Mouse (Mus musculus) forebrain, embryonic 12.5 days (tissue): ENCODE data around the gene Hcst. TPM values are rescaled to one million over a fixed set of nuclear protein-coding genes. Genes with fewer than 3 reads are reported as not detected.
A peak's percentile ranks its signal among the peaks of the same experiment; 100 is the strongest.

Experiments used
- ATAC-seq: fragments of 200-750 bp; cut with Nextera tagmentation; 2 replicates; pipeline ENCODE4 v1.8.0; 2017; ENCODE audit warnings: moderate TSS enrichment; ENCODE audit not compliant: low FRiP score
- H3K27ac ChIP-seq: fragments of 300-500 bp; sonication (generic); 2 replicates; pipeline ENCODE4 v1.5.1; 2016; ENCODE audit warnings: mild to moderate bottlenecking
- H3K27me3 ChIP-seq: fragments of 300-500 bp; sonication (generic); 2 replicates; pipeline ENCODE4 v1.6.1; 2016; ENCODE audit warnings: mild to moderate bottlenecking
- H3K36me3 ChIP-seq: fragments of 300-500 bp; sonication (generic); replicated peaks from 2 replicates; pipeline ENCODE4 v1.6.1; 2016; ENCODE audit warnings: mild to moderate bottlenecking
- H3K4me1 ChIP-seq: fragments of 300-500 bp; sonication (generic); 2 replicates; pipeline ENCODE4 v1.6.1; 2016
- H3K4me2 ChIP-seq: fragments of 300-500 bp; sonication (generic); 2 replicates; pipeline ENCODE4 v1.6.1; 2016; ENCODE audit warnings: mild to moderate bottlenecking, moderate library complexity
- H3K4me3 ChIP-seq: fragments of 300-500 bp; sonication (generic); replicated peaks from 2 replicates; pipeline ENCODE4 v1.5.1; 2016; ENCODE audit warnings: mild to moderate bottlenecking
- H3K9ac ChIP-seq: fragments of 300-500 bp; sonication (generic); 2 replicates; pipeline ENCODE4 v1.6.1; 2016; ENCODE audit warnings: mild to moderate bottlenecking
- H3K9me3 ChIP-seq: fragments of 300-500 bp; sonication (generic); 2 replicates; pipeline ENCODE4 v1.6.1; 2016
- WGBS: fragments of 180-500 bp; shearing (Covaris S2); methylation state at CpG from one replicate; pipeline ENCODE4 v1.1.7; 2016; 5-methylcytosine and 5-hydroxymethylcytosine counted together
- polyA plus RNA-seq: library from polyadenylated mRNA; unstranded; fragments of >200 nt; fragmentation: Nextera tagmentation; extraction: Ambion mirVana; gene quantifications from 2 replicates; pipeline ENCODE4 v1.2.1, GENCODE M21; 2016

The Hcst gene
- not detected in 2 replicates for polyA plus RNA-seq

- no peaks in the 10 kb centered on the region for H3K36me3 ChIP-seq
- H3K27ac ChIP-seq = no peak within 1 kb of the TSS
- no peak within 1 kb of the TSS for H3K9ac ChIP-seq
- WGBS = 77% methylated on average over 10 of the region's 10 CpGs
- H3K4me3 ChIP-seq = no peak within 1 kb of the TSS
- H3K4me2 ChIP-seq = no peak within 1 kb of the TSS
- H3K4me1 ChIP-seq = peaks cover 19% of the 10 kb centered on the region
- peaks cover 29% of the 10 kb centered on the region for H3K27me3 ChIP-seq
- H3K9me3 ChIP-seq = no peaks in the 10 kb centered on the region
- no peak for ATAC-seq
These were observed at the start of gene Hcst for GRCm38 (mm10) chr7:30419561-30420499. Gene Hcst, minus strand, starts transcription at chr7:30419854.

- no peak overlapping the region for H3K4me3 ChIP-seq
These were observed 45.2 kb upstream of the Hcst start for GRCm38 (mm10) chr7:30464816-30465300.

GRCm38 (mm10) chr7:30463996-30464395, 44.3 kb upstream of the Hcst start:
- no peak for ATAC-seq
- Histone ChIP-seq H3K9me3 (no peaks in the 10 kb centered on the region), H3K4me2 (no peak overlapping the region), H3K4me3 (no peak overlapping the region), H3K4me1 (no peaks in the 10 kb centered on the region), H3K36me3 (no peaks in the 10 kb centered on the region), H3K27me3 (peaks cover 97% of the 10 kb centered on the region), H3K9ac (no peak overlapping the region), H3K27ac (no peak overlapping the region)
- 10% methylated on average over 4 of the region's 4 CpGs for WGBS

More at GRCm38 (mm10) chr7:30464816-30465300, 45.2 kb upstream of the Hcst start:
- Histone ChIP-seq H3K4me2 (no peak overlapping the region), H3K9ac (no peak overlapping the region), H3K4me1 (no peaks in the 10 kb centered on the region), H3K36me3 (no peaks in the 10 kb centered on the region), H3K9me3 (no peaks in the 10 kb centered on the region), H3K27ac (no peak overlapping the region), H3K27me3 (peaks cover 88% of the 10 kb centered on the region)
- no peak for ATAC-seq
- 13% methylated on average over 6 of the region's 6 CpGs for WGBS

- no peak for ATAC-seq
- Histone ChIP-seq H3K9ac (no peak overlapping the region), H3K27ac (no peak overlapping the region), H3K9me3 (no peaks in the 10 kb centered on the region), H3K27me3 (peaks cover 100% of the 10 kb centered on the region), H3K4me2 (no peak overlapping the region), H3K4me3 (no peak overlapping the region), H3K36me3 (no peaks in the 10 kb centered on the region), H3K4me1 (peaks cover 3% of the 10 kb centered on the region; the same call in 1 of the 2 replicates)
- WGBS = 23% methylated on average over 7 of the region's 7 CpGs
These were observed 43.9 kb upstream of the Hcst start for GRCm38 (mm10) chr7:30463568-30463967.

- no peaks in the 10 kb centered on the region for H3K9me3 ChIP-seq
- H3K4me3 ChIP-seq = no peak overlapping the region
- peaks cover 99% of the 10 kb centered on the region for H3K27me3 ChIP-seq
- no peak overlapping the region for H3K9ac ChIP-seq
- no peak overlapping the region for H3K4me2 ChIP-seq
- H3K4me1 ChIP-seq = peaks cover 27% of the 10 kb centered on the region
- H3K36me3 ChIP-seq = no peaks in the 10 kb centered on the region
- ATAC-seq = no peak
- WGBS = 28% methylated on average over 6 of the region's 6 CpGs
- no peak overlapping the region for H3K27ac ChIP-seq
These were observed 39.8 kb upstream of the Hcst start for GRCm38 (mm10) chr7:30459484-30459883.

- peak; percentile 87 for ATAC-seq
- no peak within 1 kb of the TSS for H3K27ac ChIP-seq
- under 1% methylated on average over 15 of the region's 16 CpGs for WGBS
These were observed 38.1 kb upstream of the Hcst start, which contains the start of the genes Kirrel2 and Nphs1 for GRCm38 (mm10) chr7:30457629-30458330. Gene Kirrel2, minus strand, starts transcription at chr7:30457690. Gene Nphs1, plus strand, starts transcription at chr7:30458315.

GRCm38 (mm10) chr7:30456911-30457628, 37.4 kb upstream of the Hcst start:
- Histone ChIP-seq H3K36me3 (no peaks in the 10 kb centered on the region), H3K27me3 (peaks cover 98% of the 10 kb centered on the region), H3K27ac (no peak overlapping the region), H3K4me3 (peak overlapping the region; percentile 26), H3K9me3 (no peaks in the 10 kb centered on the region), H3K4me1 (peaks cover 39% of the 10 kb centered on the region), H3K4me2 (peak overlapping the region; percentile 52), H3K9ac (peak overlapping the region; percentile 40)
- WGBS = 0% methylated on average over 31 of the region's 31 CpGs
- peak; percentile 24; the same call in 1 of the 2 replicates for ATAC-seq

More at GRCm38 (mm10) chr7:30457629-30458330, 38.1 kb upstream of the Hcst start, which contains the start of the genes Kirrel2 and Nphs1:
- H3K4me1 ChIP-seq = peaks cover 39% of the 10 kb centered on the region
- peaks cover 99% of the 10 kb centered on the region for H3K27me3 ChIP-seq
- H3K9ac ChIP-seq = peak within 1 kb of the TSS; percentile 40
- H3K36me3 ChIP-seq = no peaks in the 10 kb centered on the region
- peak within 1 kb of the TSS; percentile 52 for H3K4me2 ChIP-seq
- peak within 1 kb of the TSS; percentile 26 for H3K4me3 ChIP-seq
- no peaks in the 10 kb centered on the region for H3K9me3 ChIP-seq

GRCm38 (mm10) chr7:30456487-30456886, 36.8 kb upstream of the Hcst start:
- Histone ChIP-seq H3K27ac (no peak overlapping the region), H3K4me3 (peak overlapping the region; percentile 26), H3K4me1 (peaks cover 39% of the 10 kb centered on the region), H3K27me3 (peaks cover 98% of the 10 kb centered on the region), H3K9ac (no peak overlapping the region), H3K36me3 (no peaks in the 10 kb centered on the region), H3K4me2 (peak overlapping the region; percentile 52), H3K9me3 (no peaks in the 10 kb centered on the region)
- 0% methylated on average over 9 of the region's 9 CpGs for WGBS
- no peak for ATAC-seq

GRCm38 (mm10) chr7:30454259-30454658, 34.6 kb upstream of the Hcst start:
- peaks cover 87% of the 10 kb centered on the region for H3K27me3 ChIP-seq
- H3K4me3 ChIP-seq = peak overlapping the region; percentile 11; the same call in 1 of the 2 replicates
- no peak overlapping the region for H3K9ac ChIP-seq
- no peaks in the 10 kb centered on the region for H3K9me3 ChIP-seq
- H3K27ac ChIP-seq = no peak overlapping the region
- no peak for ATAC-seq
- no peaks in the 10 kb centered on the region for H3K36me3 ChIP-seq
- H3K4me1 ChIP-seq = peaks cover 39% of the 10 kb centered on the region
- H3K4me2 ChIP-seq = no peak overlapping the region; the same call in 1 of the 2 replicates
- WGBS = 6% methylated on average over 6 of the region's 6 CpGs

- Histone ChIP-seq H3K4me1 (peaks cover 38% of the 10 kb centered on the region), H3K4me2 (peak overlapping the region; percentile 24), H3K36me3 (no peaks in the 10 kb centered on the region), H3K9ac (no peak overlapping the region), H3K27me3 (peaks cover 82% of the 10 kb centered on the region), H3K9me3 (no peaks in the 10 kb centered on the region), H3K4me3 (peak overlapping the region; percentile 11), H3K27ac (no peak overlapping the region)
- WGBS = under 1% methylated on average over 25 of the region's 25 CpGs
- ATAC-seq = no peak
These were observed 34.1 kb upstream of the Hcst start for GRCm38 (mm10) chr7:30453766-30454165.

GRCm38 (mm10) chr7:30453327-30453726, 33.7 kb upstream of the Hcst start:
- Histone ChIP-seq H3K4me3 (no peak overlapping the region), H3K9ac (no peak overlapping the region), H3K36me3 (no peaks in the 10 kb centered on the region), H3K27me3 (peaks cover 78% of the 10 kb centered on the region), H3K4me2 (no peak overlapping the region; the same call in 1 of the 2 replicates), H3K27ac (no peak overlapping the region), H3K9me3 (no peaks in the 10 kb centered on the region), H3K4me1 (peaks cover 33% of the 10 kb centered on the region)
- ATAC-seq = no peak
- 16% methylated on average over 25 of the region's 25 CpGs for WGBS
